Mouse (Mus musculus): ENCODE data around the gene H2afj.
A peak's percentile ranks its signal among the peaks of the same experiment; 100 is the strongest.

DNA sequence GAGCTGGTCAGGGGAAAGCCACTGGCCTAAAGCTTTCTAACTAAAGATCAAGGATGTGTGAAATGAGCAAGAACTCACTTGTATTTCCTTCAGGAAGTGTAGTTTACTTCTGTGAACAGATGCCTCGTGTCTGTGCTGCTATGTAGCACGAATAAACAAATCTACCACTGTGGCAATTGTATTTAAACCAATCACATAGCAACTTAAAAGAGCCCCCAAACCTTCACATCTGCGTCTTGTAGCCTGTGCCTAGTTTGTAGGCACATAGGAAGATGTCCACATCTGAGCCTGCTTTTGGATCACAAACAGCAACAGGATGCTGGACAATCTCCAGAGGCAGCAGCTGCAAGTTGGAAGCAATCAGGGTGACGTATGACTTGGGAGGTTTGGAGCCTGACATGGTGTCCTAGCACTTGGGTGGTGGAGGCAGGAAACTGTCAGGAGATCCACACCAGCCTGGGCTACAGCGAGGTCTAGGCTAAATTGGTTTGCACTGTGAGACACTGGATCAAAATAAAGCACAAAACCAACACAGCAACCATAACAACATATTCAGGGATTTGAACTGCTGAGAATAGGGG is 18.6 kb upstream of the H2afj start:
- TF ChIP-seq CTCF (IDR thresholded peaks at IDR 0.05) (no peak), EP300 (IDR thresholded peaks at IDR 0.05; ENCODE audit: insufficient read depth, low read depth, low read length) (0 out of 2 replicates have a peak, but pooled peaks have one; percentile 62), POLR2A (IDR thresholded peaks at IDR 0.05; ENCODE audit: insufficient read depth, low read depth, low read length) (no peak)
